Mouse (Mus musculus) cortical plate, adult 2 months (tissue): ENCODE results near the gene Rnf26.

ENCODE experiments used
- CTCF ChIP-seq: fragments of 200-500 bp; IDR thresholded peaks from 2 replicates; pipeline ENCODE4 v1.5.1; 2011; ENCODE audit warnings: mild to moderate bottlenecking, control low read depth, low read length; ENCODE audit not compliant: insufficient read depth; ENCODE audit errors: extremely low read depth
- POLR2A ChIP-seq: fragments of 200-500 bp; IDR thresholded peaks from 2 replicates; pipeline ENCODE4 v1.6.1; 2011; ENCODE audit warnings: mild to moderate bottlenecking, low read length, control low read depth; ENCODE audit not compliant: insufficient read depth; ENCODE audit errors: extremely low read depth

DNA sequence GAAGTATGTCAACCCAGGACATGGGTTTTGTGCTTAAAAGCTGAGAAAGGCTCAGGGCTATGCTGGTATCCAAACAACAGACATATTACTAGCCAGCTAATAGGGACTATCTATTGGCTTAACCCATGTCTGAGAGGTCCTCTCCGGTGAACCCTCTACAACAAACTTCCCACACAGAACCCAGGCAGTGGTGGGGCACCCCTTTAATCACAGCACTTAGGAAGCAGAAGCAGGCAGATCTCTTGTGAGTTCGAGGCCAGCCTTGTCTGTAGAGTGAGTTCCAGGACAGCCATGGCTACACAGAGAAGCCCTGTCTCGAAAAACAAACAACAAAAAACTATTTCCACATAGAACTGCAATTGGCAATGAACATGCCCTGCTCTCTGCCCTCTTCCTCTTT lies 13.4 kb upstream of the Rnf26 start:
- TF ChIP-seq POLR2A = no peak
- no peak for TF ChIP-seq CTCF
